Mouse (Mus musculus) megakaryocyte, adult 5-6 weeks (primary cell): Measurements from ENCODE around the gene Il16. TPM values are rescaled to one million over a fixed set of nuclear protein-coding genes. Genes with fewer than 3 reads are reported as not detected.

Source experiments
- ATAC-seq: 2 replicates; pipeline ENCODE4 v1.8.0; 2016; ENCODE audit warnings: mild to moderate bottlenecking, inconsistent platforms; ENCODE audit not compliant: poor library complexity, severe bottlenecking
- total RNA-seq, 2 experiments: library from RNA; stranded (forward) in 1 of 2; stranded (reverse) in 1 of 2; fragments of 153-499, 151-499 nt in 1 of 2; fragments of 221-1000, 200-1000 nt in 1 of 2; gene quantifications; 2 replicates each; pipeline versions ENCODE4 v1.2.3 to v1.2.4; 2015 to 2017

Il16 gene
- total RNA-seq, 2 experiments from 2014 or later, result 38.8 to 128 TPM

DNA sequence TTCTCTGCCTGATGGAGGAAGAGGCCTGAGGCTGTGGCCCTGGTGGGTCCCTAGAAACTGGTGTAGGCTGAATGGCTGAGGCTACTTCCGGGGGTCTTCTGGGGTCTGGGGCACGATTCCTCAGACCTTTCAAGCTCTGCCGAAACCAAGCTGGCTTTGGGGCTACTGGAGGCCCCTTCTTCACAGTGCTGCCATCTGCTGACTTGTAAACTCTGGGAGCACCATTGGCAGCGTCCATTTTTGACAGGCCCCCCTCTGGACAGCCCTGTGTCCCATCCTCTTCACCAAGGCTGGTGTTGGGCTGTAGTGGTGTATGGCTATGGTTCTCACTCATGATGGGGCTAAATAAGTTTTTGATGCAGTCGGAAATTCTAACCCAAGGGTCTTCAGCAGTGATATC is 93.0 kb downstream of the Il16 start:
- no peak for ATAC-seq

DNA sequence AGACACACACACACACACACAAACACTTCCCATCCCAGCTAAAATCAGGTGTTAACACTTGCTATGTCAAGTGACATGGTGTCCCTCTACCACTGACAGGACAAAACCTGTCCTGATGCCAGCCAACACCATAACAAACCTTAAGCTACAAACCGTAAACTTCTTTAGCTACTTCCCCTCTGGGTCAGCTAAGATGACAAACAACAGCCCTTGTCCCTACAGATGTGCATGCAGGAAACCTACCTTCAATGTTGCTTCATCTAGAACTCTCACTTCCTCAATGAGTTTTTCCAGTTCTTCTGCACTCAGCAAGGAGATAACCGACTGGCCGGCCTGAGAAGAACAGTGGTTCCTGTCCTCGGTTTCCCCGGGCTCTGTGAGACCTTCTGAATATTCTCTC is 94.9 kb downstream of the Il16 start:
- ATAC-seq, result peak; percentile 50

DNA sequence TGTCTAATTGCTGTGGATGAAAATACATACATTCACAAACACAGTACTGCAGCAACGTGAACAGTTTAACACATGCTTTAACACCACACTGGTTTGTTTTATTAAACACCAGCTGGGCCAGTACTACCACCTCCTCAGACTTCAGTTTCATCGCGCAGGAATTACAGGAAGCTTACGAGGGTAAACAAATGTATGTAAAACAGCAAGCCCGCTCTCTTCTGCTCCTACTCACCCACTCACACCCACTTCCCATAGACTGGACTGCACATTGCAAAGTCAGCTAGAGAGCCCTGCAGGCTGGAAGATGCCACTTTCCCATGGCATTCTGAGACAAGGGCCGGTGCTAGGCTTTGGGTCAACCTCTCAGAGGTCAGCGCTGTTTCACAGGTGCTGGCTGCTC is 96.7 kb downstream of the Il16 start:
- no peak for ATAC-seq

DNA sequence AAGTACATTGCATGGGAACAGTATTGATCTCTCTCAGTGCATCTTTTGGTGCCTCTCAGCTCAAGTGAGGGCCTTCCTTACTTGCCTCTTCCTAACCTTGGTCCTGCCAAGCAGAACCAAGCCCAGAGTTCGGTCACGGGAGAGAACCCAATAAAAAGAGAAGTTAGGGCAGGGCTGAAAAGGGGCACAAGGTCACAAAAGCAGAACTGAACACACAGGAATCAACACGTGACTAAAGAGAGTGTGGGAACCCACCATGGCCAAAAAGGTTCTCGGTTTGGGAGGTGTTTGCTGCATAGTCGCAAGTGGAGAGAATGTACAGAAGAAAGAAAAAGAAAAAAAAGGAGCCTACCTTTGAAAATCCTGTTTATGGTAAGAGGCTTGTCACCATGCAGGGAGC is 100.0 kb downstream of the Il16 start:
- peak; percentile 79 for ATAC-seq

DNA sequence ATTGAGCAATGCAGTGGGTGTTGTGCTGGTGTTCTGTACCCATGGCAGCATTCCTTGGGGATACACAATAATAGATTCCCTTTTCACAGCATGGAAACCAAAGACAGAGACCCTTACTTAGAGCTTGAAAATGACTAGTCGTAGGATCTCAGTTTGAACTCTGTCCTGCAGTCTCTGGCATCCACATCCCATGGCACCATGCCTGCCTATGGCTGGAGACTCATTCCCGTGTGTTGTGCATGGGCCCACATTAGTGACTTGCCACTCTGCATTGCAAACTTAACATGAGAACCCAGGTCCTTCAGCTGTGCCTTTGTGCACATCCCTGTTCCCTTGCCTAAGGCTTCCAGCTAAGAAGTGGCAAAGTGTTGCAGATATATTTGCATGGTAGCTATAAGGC is 100.8 kb downstream of the Il16 start:
- ATAC-seq, result no peak

DNA sequence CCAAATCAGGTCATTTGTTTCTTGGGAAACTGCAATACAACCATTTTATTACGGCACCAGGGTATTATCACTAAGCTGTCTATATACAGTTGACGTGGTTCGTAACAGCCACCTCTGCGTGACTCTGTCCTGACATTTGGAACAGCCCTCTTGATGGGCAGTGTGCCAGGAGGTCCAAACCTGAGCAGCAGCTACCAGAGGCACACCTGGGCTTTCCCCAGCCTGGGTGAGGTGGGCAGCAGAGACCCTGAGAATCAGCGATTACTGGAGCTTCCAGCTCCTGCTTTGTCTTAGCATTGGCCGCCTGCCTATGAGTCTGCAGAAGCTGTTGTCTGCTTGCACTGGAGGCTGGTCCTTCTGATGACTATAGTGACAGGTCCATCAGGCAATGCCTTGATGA is 101.9 kb downstream of the Il16 start:
- no peak for ATAC-seq

DNA sequence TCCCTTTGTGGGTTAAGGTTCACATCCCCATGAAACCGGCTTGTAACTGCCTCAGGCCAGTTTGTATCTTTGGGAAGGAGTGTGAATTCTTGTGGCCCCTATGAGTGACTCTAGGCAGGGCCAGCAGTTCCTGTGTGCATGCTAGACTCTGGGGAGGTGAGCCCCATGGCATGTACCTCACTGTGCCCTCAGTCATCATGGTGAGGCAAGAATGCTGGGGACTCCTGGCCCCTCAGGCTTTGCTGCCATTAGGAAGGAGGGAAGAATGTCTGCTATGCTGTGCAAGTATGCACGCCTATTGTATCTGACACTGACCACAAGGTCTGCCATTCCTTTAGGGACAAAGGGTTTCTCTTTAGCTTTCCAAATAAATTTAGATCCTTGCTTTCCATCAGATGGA is 104.4 kb downstream of the Il16 start:
- no peak for ATAC-seq

DNA sequence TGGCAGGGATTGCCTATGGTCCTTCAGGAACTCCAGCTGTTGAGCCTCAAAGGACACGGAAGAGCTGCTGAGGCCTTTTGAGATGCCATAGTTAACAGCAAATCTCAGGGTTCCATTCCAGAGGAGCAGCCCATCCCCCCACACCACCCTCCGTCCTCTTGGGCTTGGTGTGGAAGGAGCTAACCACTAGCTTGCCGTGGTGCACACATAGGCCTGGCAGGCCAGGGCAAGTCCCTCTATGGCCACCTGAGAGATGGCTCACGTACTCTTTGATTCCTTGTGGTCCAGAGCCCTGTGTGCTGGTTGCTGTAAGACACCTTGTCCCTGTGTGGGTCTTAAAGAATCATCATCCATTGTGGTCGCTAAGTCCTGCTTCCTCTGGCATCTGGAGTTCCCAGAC is 104.9 kb downstream of the Il16 start:
- no peak for ATAC-seq

DNA sequence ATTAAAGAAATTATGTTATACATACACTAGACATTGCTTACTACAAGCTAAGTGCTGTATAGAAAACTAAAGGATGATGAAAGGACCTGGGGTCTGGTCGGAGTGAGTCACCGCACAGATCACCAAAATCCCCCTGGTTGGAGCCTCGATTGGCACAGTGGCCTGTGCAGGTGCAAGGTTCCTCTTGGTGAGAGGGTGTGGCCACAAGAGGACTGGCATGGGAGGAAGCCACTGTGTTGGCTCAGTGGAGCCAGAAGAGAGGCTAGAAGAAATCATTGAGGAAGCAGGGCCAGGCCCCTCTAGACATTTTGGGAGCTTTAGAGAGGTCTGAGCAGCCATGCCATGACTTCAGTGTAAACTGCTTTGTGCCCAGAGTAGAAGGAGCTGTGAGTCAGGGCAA is 106.4 kb downstream of the Il16 start:
- ATAC-seq, result peak; percentile 81

DNA sequence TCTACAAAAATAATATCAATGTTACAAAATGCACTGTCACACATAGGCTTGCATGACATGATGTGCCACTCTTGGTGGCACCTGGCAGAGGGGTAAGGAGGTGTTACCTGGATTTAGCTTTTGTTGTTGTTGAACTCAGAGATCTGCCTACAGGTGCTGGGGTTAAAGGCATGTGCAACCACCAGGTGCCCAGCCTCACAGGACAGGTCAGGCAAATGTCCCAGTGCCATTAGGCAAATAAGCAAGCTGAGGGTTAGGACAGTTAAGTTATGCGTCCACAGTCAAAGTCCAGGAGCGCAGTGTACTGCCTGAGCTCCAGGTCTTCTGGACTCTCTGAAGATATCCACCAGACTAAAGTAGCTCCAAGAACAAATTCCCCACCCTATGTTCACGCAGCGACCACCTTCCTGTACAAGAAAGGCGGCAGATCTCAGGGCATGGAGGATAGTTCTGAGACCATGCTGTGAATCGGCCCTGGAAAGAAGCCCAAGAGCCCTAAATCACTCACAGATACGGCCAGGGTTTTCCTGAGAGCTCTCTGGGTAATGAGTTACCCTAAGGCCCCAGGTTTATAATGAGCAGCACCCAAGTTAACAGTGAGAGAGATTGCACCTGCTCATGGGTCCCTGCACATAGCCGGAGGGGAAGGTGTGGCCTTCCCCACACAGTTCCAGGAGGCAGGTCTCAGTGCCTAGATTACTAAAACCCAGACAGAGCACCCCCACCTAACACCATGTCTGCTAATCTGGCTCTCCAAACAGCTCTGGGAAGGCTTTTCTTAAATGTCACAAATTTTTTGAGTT is 107.5 kb downstream of the Il16 start:
- no peak for ATAC-seq

DNA sequence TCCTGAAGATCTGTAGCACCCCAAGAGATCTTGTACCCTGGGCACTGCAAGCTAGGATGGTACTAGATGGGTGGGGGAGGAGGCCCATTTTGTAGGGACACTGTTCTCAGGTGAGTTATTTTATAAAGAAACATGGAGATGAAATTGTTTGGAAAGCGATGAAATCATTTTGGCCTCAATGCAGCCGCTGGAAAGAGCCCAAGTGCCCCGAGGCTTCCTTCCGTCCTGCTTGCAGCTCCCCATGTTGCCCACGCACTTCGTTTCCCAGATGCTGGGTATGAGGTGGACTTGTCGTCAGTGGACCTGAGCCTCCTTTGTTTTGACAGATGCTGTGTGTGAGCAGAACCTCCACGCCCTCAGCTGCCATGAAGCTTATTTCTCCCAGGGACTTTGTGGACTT is 109.1 kb downstream of the Il16 start:
- no peak for ATAC-seq

DNA sequence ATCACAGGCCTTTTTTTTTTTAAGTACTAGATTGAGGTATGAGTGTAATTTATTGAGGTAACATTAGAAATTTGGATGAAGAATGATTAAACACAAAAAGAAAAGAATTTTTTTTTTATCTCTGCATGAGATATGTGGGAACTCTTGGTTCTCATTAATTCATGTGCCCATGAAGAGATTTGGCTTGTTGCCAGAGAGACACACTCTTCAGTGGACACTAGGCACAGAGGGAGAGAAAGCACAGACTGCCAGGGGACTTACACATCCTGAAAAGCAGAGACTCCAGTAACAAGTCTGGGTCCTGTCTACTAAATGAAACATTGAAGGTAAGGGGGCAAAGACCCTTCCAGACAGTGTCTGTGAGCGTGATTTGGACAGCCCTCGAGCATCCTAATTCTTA is 109.8 kb downstream of the Il16 start:
- ATAC-seq, result no peak

DNA sequence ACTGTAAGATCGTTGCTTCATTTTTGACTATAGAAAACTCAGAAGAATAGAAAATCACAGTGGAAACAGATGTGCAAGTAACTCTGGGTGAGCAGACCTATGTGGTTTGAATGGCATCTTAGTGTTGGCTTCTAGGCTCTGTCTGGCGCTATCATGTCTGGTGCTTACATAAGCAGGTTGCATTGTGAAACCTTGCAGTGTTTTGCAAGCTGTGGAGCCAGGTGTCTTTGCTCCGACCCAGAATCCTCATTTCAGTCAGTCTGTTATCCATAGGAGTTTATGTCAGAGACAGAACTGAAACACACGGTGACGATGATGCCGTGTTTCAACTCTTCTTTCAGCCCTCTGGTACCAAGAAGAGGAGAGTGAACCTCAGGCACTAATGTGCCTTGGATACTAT is 111.7 kb downstream of the Il16 start:
- peak; percentile 19; the same call in 1 of the 2 replicates for ATAC-seq

DNA sequence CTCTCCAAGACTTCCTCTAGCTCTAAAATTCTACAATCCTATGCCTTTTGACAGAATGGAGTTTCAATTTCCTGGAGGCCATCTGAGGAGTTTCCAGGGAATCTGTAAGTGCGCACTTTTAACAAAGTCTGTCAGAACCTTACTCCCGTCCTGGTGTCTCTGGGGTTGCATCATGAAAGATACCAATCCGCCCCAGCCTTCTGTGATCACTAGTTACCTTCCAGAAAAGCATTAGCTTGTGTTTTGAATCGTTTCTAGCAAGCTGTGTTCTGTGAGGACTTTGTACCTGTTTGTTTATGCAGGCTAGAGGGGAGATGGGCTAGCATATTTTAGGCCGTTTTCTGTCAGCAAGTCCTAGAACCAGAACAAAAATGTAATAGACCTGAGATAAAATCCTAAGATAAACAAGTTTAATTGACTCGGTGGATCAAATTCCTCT is 112.8 kb downstream of the Il16 start:
- ATAC-seq, result no peak

DNA sequence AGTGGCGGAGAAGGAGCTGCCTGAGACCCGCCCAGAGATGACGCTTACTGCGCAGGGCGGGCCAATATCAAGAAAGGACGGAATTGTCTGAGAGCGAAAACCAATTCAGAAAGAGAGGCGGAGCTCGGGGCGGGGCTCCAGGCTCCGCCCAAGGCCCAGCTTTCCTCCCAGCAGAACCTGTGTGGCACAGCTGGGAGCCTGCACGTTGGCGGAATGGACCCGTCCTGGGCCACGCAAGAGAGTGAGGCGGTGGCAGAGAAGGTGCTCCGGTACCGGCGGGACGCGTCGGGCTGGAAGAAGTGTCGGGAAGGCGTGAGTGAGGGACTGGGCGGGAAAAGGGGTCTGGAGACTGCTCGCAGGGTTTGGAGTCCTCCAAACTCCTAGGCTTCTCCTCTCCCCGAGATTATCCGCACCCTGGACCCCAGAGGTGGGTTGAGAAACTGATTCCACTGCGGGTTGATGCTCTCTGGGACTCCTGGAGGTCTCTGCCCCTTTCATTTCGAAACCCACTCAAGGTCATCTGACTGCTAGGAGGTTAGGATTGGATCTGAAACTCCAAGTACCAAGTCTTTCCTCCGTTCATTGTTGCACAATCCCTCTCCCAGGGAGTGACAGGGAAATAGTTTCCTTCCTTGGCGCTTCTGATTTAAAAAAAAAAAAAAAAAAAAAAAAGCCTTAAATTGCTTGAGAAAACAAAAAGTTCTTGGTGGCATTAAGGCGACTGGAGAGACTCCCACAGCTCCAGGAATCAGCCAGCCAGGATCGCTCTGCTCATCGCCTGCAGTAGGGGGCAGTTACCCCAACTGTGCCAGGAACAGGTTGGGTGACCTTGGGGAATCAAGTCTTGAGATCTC is 113.5 kb downstream of the Il16 start, which contains the start of gene Stard5:
TSS of gene Stard5 (plus strand) at position 132 of the 854 bp plus-strand sequence.
- ATAC-seq, result peak; percentile 94

DNA sequence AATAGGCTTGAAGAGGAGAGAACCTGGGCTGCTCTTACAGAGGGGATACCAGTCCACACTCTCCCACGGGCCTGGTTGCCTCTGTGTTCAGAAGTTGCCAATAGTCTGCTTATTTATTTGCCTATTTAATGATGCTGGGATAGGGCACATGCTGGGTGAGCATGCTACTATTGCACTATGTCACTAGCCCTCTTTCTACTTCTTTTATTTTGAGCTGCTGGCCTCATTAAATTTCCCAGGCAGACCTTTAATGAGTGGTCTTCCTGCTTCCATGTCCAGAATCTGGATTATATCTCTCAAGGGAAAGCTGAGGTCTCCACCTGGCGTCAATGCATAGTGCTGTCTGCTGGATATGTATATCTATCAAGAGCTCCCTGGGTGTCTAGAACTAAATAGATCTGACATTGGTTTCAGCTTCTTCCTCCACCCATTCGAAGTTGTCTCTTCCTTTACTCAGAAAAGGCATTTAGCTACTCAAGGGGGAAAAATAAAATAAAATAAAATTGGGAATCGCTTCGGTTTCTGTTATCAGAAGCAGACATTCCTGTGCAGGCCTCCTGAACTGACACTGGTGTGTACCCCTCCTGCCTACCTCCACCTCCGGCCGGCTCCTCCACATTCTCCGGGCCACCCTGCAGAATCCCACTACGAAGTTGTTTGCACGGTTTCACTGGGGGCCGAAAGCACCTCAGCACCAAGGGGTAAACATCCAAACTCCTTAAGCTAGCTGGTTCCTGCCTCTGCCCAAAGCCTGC is 114.3 kb downstream of the Il16 start:
- ATAC-seq, result no peak

DNA sequence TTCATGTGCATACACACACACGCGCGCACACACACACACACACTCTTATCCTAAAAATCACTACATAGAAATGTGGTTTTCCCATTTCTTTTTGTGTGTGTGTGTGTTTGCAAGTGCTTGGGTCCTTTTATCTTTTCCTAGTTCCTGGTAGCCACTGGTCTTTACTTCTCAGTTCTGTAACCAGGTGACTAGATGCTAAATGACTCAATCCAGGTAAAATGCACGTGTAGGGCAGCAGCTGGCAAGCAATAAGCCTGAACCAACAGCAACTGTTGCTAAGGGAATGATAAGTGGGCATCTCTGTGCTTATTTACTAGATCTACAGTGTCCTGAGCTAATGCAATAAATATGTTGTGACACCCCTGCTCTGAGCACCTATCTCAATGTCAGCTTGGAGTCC is 118.2 kb downstream of the Il16 start:
- ATAC-seq, result no peak

DNA sequence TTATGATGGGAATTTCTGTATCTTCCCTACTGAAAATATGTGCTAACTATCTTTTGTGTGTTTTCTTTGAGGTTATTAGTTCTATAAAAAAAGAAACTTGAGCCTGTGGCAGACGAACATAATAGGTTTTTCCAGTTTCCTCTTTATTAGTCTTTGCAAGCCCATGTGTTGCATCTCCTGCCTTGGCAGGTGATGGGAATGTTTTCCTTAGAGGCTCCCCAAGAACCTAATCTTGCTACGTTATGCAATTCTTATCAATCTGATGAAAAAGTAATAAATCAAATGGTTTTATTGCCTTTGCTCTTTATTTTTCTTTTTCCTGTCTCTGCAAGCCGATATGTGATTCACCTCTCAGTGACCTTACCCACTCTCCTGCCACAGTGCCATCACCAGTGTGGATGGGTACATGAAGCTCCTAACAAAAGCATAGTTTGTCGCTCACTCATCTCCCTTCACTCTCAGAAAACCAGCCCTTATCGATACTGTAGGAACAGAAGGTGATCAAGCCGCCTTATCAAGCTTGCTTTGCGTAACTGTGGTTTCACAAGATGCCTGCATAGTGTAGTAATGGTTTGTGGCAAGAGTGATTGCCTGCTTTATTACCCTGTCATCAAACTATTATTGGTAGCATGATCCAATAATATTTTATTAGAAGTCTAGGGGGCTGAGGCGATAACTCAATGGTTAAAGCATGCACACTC is 118.8 kb downstream of the Il16 start:
- ATAC-seq, result no peak

DNA sequence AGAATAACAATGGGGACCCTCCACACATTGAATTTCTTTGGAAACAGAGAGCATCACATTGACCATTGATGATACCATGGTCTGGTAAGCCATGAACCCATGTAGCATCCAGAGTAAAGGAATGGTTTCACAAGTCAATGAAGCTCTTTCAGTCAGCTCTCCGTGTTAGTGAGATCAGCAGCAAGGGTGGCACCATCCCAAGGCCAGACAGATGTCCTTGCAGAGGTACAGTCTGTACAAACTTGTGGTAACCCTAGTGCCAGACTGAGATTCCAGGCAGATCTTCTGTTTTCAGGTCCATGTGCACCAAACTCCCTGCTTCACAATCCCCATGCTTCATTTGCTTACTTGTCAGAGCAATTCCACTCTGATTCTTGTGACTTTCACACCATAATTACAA is 121.5 kb downstream of the Il16 start:
- ATAC-seq, result no peak

DNA sequence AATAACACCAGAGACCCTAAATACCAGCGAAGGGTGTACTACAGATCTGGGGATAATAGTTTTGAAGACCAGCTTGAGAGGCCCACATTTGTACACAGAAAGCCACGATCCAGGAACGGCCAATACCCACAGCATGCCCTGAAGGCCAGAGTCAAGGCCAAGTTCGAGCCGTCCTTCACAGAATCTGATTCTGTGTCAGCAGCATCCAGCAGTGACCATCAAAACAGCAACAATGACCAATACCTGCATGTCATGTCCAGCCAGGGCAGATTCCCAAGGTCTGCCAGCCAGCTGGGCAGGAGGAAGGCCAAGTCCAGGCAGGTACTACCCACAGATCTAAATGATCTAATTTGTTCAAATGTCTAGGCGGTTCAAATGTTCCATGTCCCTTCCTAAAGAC is 122.9 kb downstream of the Il16 start:
- no peak for ATAC-seq

DNA sequence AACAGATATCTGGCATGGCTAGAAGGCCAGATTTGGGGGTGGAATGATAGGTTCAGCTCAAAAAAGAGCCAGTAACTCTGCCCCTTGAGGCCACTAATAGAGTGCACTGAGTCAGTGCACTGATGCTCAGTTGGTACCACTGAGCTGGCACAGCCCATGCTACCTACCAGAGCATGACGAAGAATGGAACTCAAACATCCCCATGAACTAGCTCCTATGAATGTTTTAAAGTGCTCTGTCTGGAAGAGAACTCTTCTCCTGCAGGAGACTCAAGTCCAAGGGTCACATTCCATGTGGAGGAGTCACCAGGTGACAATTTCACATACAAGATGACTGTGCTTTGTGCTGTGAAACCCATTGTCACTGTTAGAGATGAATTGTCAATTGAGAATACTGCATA is 126.8 kb downstream of the Il16 start:
- ATAC-seq, result no peak
